Mouse (Mus musculus): ENCODE results near the gene Cpeb4.
"Not testable (repeated sequence)": the region's sequence is repeated elsewhere in the genome, so short reads cannot be mapped to it uniquely, and the experiment has no call there.

Cpeb4 gene

DNA sequence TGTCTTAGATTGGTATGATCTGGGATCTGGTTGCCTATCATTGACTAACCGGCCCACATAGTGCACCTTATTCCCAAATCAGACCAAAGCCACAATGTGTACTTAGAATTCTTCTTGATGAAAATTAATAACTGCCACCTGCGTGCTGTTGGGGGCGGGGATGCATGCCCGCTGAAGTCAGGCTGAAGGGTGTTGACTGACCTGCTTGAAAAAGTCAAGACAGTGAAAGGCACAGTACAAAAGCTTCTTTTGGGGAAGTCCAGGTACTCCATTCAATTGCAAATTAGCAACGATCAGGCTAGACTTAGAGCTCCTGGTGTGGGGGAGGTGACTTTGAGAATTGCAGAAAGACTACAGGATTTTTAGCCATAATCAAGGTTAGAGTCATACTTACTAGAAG, 108.1 kb downstream of the Cpeb4 start:
- DNase-seq: not testable (repeated sequence)

GRCm38 (mm10) chr11:31981830-31982229, 109.8 kb downstream of the Cpeb4 start:
- DNase-seq: no peak

DNA sequence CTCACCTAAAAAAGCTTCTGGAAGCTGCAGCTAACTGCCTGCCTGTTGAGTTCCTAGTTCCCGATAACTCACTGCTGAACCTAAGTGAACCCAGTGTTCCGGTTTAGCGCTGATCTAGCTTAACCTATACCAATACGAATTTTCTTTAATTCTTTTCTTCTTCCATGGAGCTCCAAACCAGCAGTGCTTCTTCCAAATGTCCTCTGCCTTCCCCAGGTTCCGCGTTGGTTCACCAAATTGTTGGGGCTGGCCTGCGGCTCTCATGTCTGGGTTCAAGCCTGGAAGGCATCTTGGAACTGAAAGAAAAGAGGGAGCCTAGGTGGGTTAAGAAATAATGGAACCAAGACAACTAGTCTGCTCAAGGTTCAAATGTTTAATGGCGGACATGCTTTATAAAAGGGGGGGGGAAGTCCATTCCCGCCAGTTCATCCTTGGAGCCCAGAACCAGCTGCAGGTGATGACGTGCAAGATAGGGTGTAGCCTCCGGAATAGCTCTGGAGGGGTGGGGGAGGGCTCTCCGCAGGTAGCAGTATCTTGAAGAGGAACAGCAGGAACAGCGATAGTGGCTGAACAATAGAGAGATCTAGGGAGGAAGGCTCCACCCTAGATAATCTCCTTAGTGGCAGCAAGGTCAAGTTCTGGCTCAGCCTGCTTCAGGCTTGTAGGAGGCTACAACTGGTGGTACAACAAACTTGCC, 110.4 kb downstream of the Cpeb4 start:
- DNase-seq: not testable (repeated sequence)

DNA sequence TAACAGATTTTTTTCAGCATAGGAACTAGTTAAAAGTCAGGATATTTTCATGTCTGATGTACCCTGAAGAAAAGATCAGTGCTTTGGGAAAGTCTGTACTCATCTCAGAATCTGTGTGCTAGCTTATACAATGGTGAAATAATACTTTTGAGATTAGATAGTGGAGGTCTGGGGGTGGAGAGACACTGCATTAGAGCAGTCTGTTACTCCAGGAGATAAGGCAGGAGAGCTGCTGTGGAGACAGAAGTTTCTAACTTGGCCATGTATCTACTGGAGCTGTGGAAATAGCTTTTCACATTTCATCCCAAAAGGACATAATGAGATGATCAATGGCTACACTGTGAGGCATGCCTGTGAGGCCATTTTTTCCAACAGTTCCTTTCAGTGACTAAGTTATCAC, 111.2 kb downstream of the Cpeb4 start:
- no peak for DNase-seq

- DNase-seq: no peak
Measured at GRCm38 (mm10) chr11:31984786-31985185, 112.8 kb downstream of the Cpeb4 start.

Measured in cerebellum, postnatal 25 days (tissue).